Mouse (Mus musculus): ENCODE measurements around the gene Exosc3.
A peak's percentile ranks its signal among the peaks of the same experiment; 100 is the strongest.

Gene Exosc3

GRCm38 (mm10) chr4:45279981-45280548 lies 62.5 kb downstream of the Exosc3 start:
- peak; percentile 31 for DNase-seq (ENCODE audit: low spot score)

GRCm38 (mm10) chr4:45279292-45279691 lies 63.2 kb downstream of the Exosc3 start:
- no peak for DNase-seq (ENCODE audit: low spot score)

- no peak for DNase-seq (ENCODE audit: low spot score)
These were observed 66.8 kb downstream of the Exosc3 start for GRCm38 (mm10) chr4:45275770-45276169.

GRCm38 (mm10) chr4:45271041-45271452 lies 71.5 kb downstream of the Exosc3 start:
- DNase-seq (ENCODE audit: low spot score), result no peak

- no peak for DNase-seq (ENCODE audit: low spot score)
These were observed 74.6 kb downstream of the Exosc3 start for GRCm38 (mm10) chr4:45267883-45268282.

Measured in left cerebral cortex, adult 11 months (tissue).